Mouse (Mus musculus) hindbrain, embryonic 11.5 days (tissue): Measurements from ENCODE around the gene Nln. TPM values are rescaled to one million over a fixed set of nuclear protein-coding genes. Genes with fewer than 3 reads are reported as not detected.
A peak's percentile ranks its signal among the peaks of the same experiment; 100 is the strongest.

Experiments
- ATAC-seq: fragments of 200-750 bp; cut with Nextera tagmentation; 2 replicates; pipeline ENCODE4 v1.8.0; 2017; ENCODE audit warnings: mild to moderate bottlenecking, moderate TSS enrichment, moderate library complexity; ENCODE audit not compliant: low FRiP score
- DNase-seq: peaks from one replicate; pipeline ENCODE4 v3.0.0-alpha.2; 2015; ENCODE audit warnings: low spot score
- H3K27ac ChIP-seq: fragments of 300-500 bp; sonication (generic); 2 replicates; pipeline ENCODE4 v1.5.1; 2014; ENCODE audit warnings: mild to moderate bottlenecking, low read depth, low read length
- H3K27me3 ChIP-seq: fragments of 300-500 bp; sonication (generic); 2 replicates; pipeline ENCODE4 v1.6.1; 2014; ENCODE audit warnings: mild to moderate bottlenecking, low read length, moderate library complexity, mixed read lengths; ENCODE audit not compliant: control insufficient read depth, insufficient read depth
- H3K36me3 ChIP-seq: fragments of 300-500 bp; sonication (generic); 2 replicates; pipeline ENCODE4 v1.6.1; 2014; ENCODE audit warnings: mild to moderate bottlenecking, low read length, moderate library complexity, mixed read lengths; ENCODE audit not compliant: control insufficient read depth, insufficient read depth
- H3K4me1 ChIP-seq: fragments of 300-500 bp; sonication (generic); replicated peaks from 2 replicates; pipeline ENCODE4 v1.6.1; 2014; ENCODE audit warnings: low read length, mixed read lengths; ENCODE audit not compliant: control insufficient read depth, insufficient read depth
- H3K4me2 ChIP-seq: fragments of 300-500 bp; sonication (generic); replicated peaks from 2 replicates; pipeline ENCODE4 v1.6.1; 2014; ENCODE audit warnings: mild to moderate bottlenecking, low read depth, low read length
- H3K4me3 ChIP-seq: fragments of 300-500 bp; sonication (generic); 2 replicates; pipeline ENCODE4 v1.5.1; 2014; ENCODE audit warnings: low read depth, low read length
- H3K9ac ChIP-seq: fragments of 300-500 bp; sonication (generic); 2 replicates; pipeline ENCODE4 v1.6.1; 2014; ENCODE audit warnings: low read depth, low read length
- H3K9me3 ChIP-seq: fragments of 300-500 bp; sonication (generic); 2 replicates; pipeline ENCODE4 v1.6.1; 2016; ENCODE audit warnings: low read length; ENCODE audit not compliant: control insufficient read depth
- WGBS: fragments of 180-500 bp; shearing (Covaris S2); extraction: QIAGEN DNeasy Blood & Tissue Kit; methylation state at CpG from one replicate; pipeline ENCODE4 v1.1.7; 2014; 5-methylcytosine and 5-hydroxymethylcytosine counted together
- polyA plus RNA-seq: library from polyadenylated mRNA; unstranded; fragments of >200 nt; fragmentation: Nextera tagmentation; extraction: Ambion mirVana; gene quantifications from 2 replicates; pipeline ENCODE4 v1.2.1, GENCODE M21; 2014

Gene Nln
- polyA plus RNA-seq, 1 experiment from 2014 or later = 22.8 TPM

- no peak for DNase-seq
These were observed 46.4 kb downstream of the Nln start for GRCm38 (mm10) chr13:104063061-104063460.

GRCm38 (mm10) chr13:104061975-104062750 is 47.3 kb downstream of the Nln start:
- Histone ChIP-seq H3K27me3 (no peaks in the 10 kb centered on the region), H3K9me3 (no peaks in the 10 kb centered on the region), H3K36me3 (no peaks in the 10 kb centered on the region), H3K27ac (no peak overlapping the region), H3K9ac (no peak overlapping the region), H3K4me2 (no peak overlapping the region), H3K4me1 (no peaks in the 10 kb centered on the region), H3K4me3 (no peak overlapping the region)
- WGBS = 66% methylated on average over 2 of the region's 2 CpGs
- peak; percentile 22; the same call in 1 of the 2 replicates for ATAC-seq
- no peak for DNase-seq

More at GRCm38 (mm10) chr13:104063061-104063460, 46.4 kb downstream of the Nln start:
- 85% methylated on average over 9 of the region's 9 CpGs for WGBS
- H3K9me3 ChIP-seq = no peaks in the 10 kb centered on the region
- no peaks in the 10 kb centered on the region for H3K36me3 ChIP-seq
- no peak overlapping the region for H3K4me3 ChIP-seq
- no peak overlapping the region for H3K4me2 ChIP-seq
- H3K27me3 ChIP-seq = no peaks in the 10 kb centered on the region
- ATAC-seq = no peak
- H3K9ac ChIP-seq = no peak overlapping the region
- no peaks in the 10 kb centered on the region for H3K4me1 ChIP-seq
- no peak overlapping the region for H3K27ac ChIP-seq

GRCm38 (mm10) chr13:104060231-104060630 is 49.2 kb downstream of the Nln start:
- H3K27me3 ChIP-seq = no peaks in the 10 kb centered on the region
- H3K4me3 ChIP-seq = no peak overlapping the region
- H3K36me3 ChIP-seq = no peaks in the 10 kb centered on the region
- H3K27ac ChIP-seq = no peak overlapping the region
- H3K4me1 ChIP-seq = no peaks in the 10 kb centered on the region
- 94% methylated on average over 1 of the region's 1 CpGs for WGBS
- no peak overlapping the region for H3K9ac ChIP-seq
- DNase-seq = no peak
- H3K9me3 ChIP-seq = no peaks in the 10 kb centered on the region
- H3K4me2 ChIP-seq = no peak overlapping the region
- ATAC-seq = no peak

- 87% methylated on average over 4 of the region's 4 CpGs for WGBS
- Histone ChIP-seq H3K4me1 (no peaks in the 10 kb centered on the region), H3K9ac (no peak overlapping the region), H3K36me3 (no peaks in the 10 kb centered on the region), H3K4me2 (no peak overlapping the region), H3K27ac (no peak overlapping the region), H3K9me3 (no peaks in the 10 kb centered on the region), H3K27me3 (no peaks in the 10 kb centered on the region), H3K4me3 (no peak overlapping the region)
- ATAC-seq (no peak), DNase-seq (no peak)
These were observed 49.9 kb downstream of the Nln start for GRCm38 (mm10) chr13:104059536-104059935.

GRCm38 (mm10) chr13:104058761-104059160 is 50.7 kb downstream of the Nln start:
- no peaks in the 10 kb centered on the region for H3K4me1 ChIP-seq
- H3K4me3 ChIP-seq = no peak overlapping the region
- H3K9ac ChIP-seq = no peak overlapping the region
- H3K4me2 ChIP-seq = no peak overlapping the region
- H3K27ac ChIP-seq = no peak overlapping the region
- H3K27me3 ChIP-seq = no peaks in the 10 kb centered on the region
- no peaks in the 10 kb centered on the region for H3K9me3 ChIP-seq
- H3K36me3 ChIP-seq = no peaks in the 10 kb centered on the region
- WGBS = 90% methylated on average over 9 of the region's 9 CpGs
- ATAC-seq = no peak
- no peak for DNase-seq

- H3K4me3 ChIP-seq = no peak overlapping the region
- no peaks in the 10 kb centered on the region for H3K9me3 ChIP-seq
- WGBS = 92% methylated on average over 9 of the region's 9 CpGs
- H3K27me3 ChIP-seq = no peaks in the 10 kb centered on the region
- H3K4me2 ChIP-seq = no peak overlapping the region
- no peak overlapping the region for H3K9ac ChIP-seq
- H3K36me3 ChIP-seq = no peaks in the 10 kb centered on the region
- no peak overlapping the region for H3K27ac ChIP-seq
- DNase-seq (no peak), ATAC-seq (no peak)
- no peaks in the 10 kb centered on the region for H3K4me1 ChIP-seq
These were observed 57.1 kb downstream of the Nln start for GRCm38 (mm10) chr13:104052271-104052753.

GRCm38 (mm10) chr13:104048835-104049234 is 60.6 kb downstream of the Nln start:
- no peak for ATAC-seq

GRCm38 (mm10) chr13:104045108-104045507 is 64.3 kb downstream of the Nln start:
- no peaks in the 10 kb centered on the region for H3K9me3 ChIP-seq
- ATAC-seq (no peak), DNase-seq (no peak)
- H3K27ac ChIP-seq = no peak overlapping the region
- no peaks in the 10 kb centered on the region for H3K36me3 ChIP-seq
- no peak overlapping the region for H3K4me2 ChIP-seq
- no peaks in the 10 kb centered on the region for H3K4me1 ChIP-seq
- no peak overlapping the region for H3K9ac ChIP-seq
- no peaks in the 10 kb centered on the region for H3K27me3 ChIP-seq
- WGBS = 92% methylated on average over 4 of the region's 4 CpGs
- H3K4me3 ChIP-seq = no peak overlapping the region

More at GRCm38 (mm10) chr13:104048835-104049234, 60.6 kb downstream of the Nln start:
- Histone ChIP-seq H3K9me3 (no peaks in the 10 kb centered on the region), H3K4me1 (no peaks in the 10 kb centered on the region), H3K27ac (no peak overlapping the region), H3K36me3 (no peaks in the 10 kb centered on the region), H3K27me3 (no peaks in the 10 kb centered on the region), H3K9ac (no peak overlapping the region), H3K4me3 (no peak overlapping the region), H3K4me2 (no peak overlapping the region)
- peak; percentile 46 for DNase-seq
- 79% methylated on average over 3 of the region's 3 CpGs for WGBS

- no peaks in the 10 kb centered on the region for H3K36me3 ChIP-seq
- H3K4me1 ChIP-seq = no peaks in the 10 kb centered on the region
- H3K27me3 ChIP-seq = no peaks in the 10 kb centered on the region
- ATAC-seq = no peak
- no peak for DNase-seq
- WGBS = 93% methylated on average over 4 of the region's 4 CpGs
- H3K4me3 ChIP-seq = no peak overlapping the region
- no peaks in the 10 kb centered on the region for H3K9me3 ChIP-seq
- H3K27ac ChIP-seq = no peak overlapping the region
- H3K4me2 ChIP-seq = no peak overlapping the region
- H3K9ac ChIP-seq = no peak overlapping the region
These were observed 65.1 kb downstream of the Nln start for GRCm38 (mm10) chr13:104044332-104044731.
